Mouse (Mus musculus): ENCODE results near the gene Stip1. TPM values are rescaled to one million over a fixed set of nuclear protein-coding genes. Genes with fewer than 3 reads are reported as not detected.
"Not testable (repeated sequence)": the region's sequence is repeated elsewhere in the genome, so short reads cannot be mapped to it uniquely, and the experiment has no call there.

The Stip1 gene
- 218 and 230 TPM in 2 replicates for polyA plus RNA-seq (2016; fragmentation: Nextera tagmentation; extraction: Ambion mirVana)

GRCm38 (mm10) chr19:7039841-7040636, at the start of gene Stip1:
Stip1 (minus strand) TSS chr19:7039967.
- Histone ChIP-seq H3K4me3 (peak within 1 kb of the TSS; percentile 96), H3K9me3 (replicated peaks) (no peaks in the 10 kb centered on the region), H3K4me1 (peaks cover 39% of the 10 kb centered on the region), H3K9ac (peak within 1 kb of the TSS; percentile 99), H3K36me3 (peaks cover 30% of the 10 kb centered on the region), H3K27me3 (replicated peaks) (no peaks in the 10 kb centered on the region), H3K4me2 (peak within 1 kb of the TSS; percentile 94), H3K27ac (peak within 1 kb of the TSS; percentile 95)
- under 1% methylated on average over 49 of the region's 49 CpGs for WGBS (ENCODE audit: insufficient replicate concordance)
- peak; percentile 97 for ATAC-seq

GRCm38 (mm10) chr19:7089050-7089449, 49.3 kb upstream of the Stip1 start:
- no peaks in the 10 kb centered on the region for H3K9me3 ChIP-seq (replicated peaks)
- no peak overlapping the region for H3K4me2 ChIP-seq
- no peak overlapping the region for H3K27ac ChIP-seq
- no peaks in the 10 kb centered on the region for H3K4me1 ChIP-seq
- H3K27me3 ChIP-seq (replicated peaks), result peaks cover 94% of the 10 kb centered on the region
- H3K4me3 ChIP-seq, result no peak overlapping the region
- 58% methylated on average over 5 of the region's 5 CpGs for WGBS (ENCODE audit: insufficient replicate concordance)
- no peak overlapping the region for H3K9ac ChIP-seq
- no peaks in the 10 kb centered on the region for H3K36me3 ChIP-seq
- no peak for ATAC-seq

- no peaks in the 10 kb centered on the region for H3K4me1 ChIP-seq
- no peak for ATAC-seq
- H3K9me3 ChIP-seq (replicated peaks), result no peaks in the 10 kb centered on the region
- H3K9ac ChIP-seq, result no peak overlapping the region
- H3K36me3 ChIP-seq, result no peaks in the 10 kb centered on the region
- H3K4me2 ChIP-seq, result no peak overlapping the region
- no peak overlapping the region for H3K27ac ChIP-seq
- 21% methylated on average over 9 of the region's 9 CpGs for WGBS (ENCODE audit: insufficient replicate concordance)
- peaks cover 94% of the 10 kb centered on the region for H3K27me3 ChIP-seq (replicated peaks)
- H3K4me3 ChIP-seq, result no peak overlapping the region
Measured at GRCm38 (mm10) chr19:7088558-7088957, 48.8 kb upstream of the Stip1 start.

GRCm38 (mm10) chr19:7084734-7085133, 45.0 kb upstream of the Stip1 start:
- Histone ChIP-seq H3K4me2 (no peak overlapping the region), H3K9me3 (replicated peaks) (no peaks in the 10 kb centered on the region), H3K4me3 (no peak overlapping the region), H3K36me3 (no peaks in the 10 kb centered on the region), H3K4me1 (no peaks in the 10 kb centered on the region), H3K27me3 (replicated peaks) (peaks cover 83% of the 10 kb centered on the region), H3K9ac (no peak overlapping the region), H3K27ac (no peak overlapping the region)
- 71% methylated on average over 15 of the region's 15 CpGs for WGBS (ENCODE audit: insufficient replicate concordance)
- ATAC-seq, result no peak

GRCm38 (mm10) chr19:7083035-7083794, 43.4 kb upstream of the Stip1 start:
- no peak overlapping the region for H3K4me2 ChIP-seq
- no peak overlapping the region for H3K9ac ChIP-seq
- no peaks in the 10 kb centered on the region for H3K9me3 ChIP-seq (replicated peaks)
- peaks cover 69% of the 10 kb centered on the region for H3K27me3 ChIP-seq (replicated peaks)
- no peak overlapping the region for H3K27ac ChIP-seq
- 47% methylated on average over 14 of the region's 14 CpGs for WGBS (ENCODE audit: insufficient replicate concordance)
- no peak overlapping the region for H3K4me3 ChIP-seq
- ATAC-seq, result no peak
- no peaks in the 10 kb centered on the region for H3K4me1 ChIP-seq
- no peaks in the 10 kb centered on the region for H3K36me3 ChIP-seq

GRCm38 (mm10) chr19:7081516-7082266, 41.9 kb upstream of the Stip1 start:
- no peaks in the 10 kb centered on the region for H3K36me3 ChIP-seq
- WGBS (ENCODE audit: insufficient replicate concordance), result 60% methylated on average over 7 of the region's 7 CpGs
- no peak overlapping the region for H3K27ac ChIP-seq
- no peaks in the 10 kb centered on the region for H3K9me3 ChIP-seq (replicated peaks)
- H3K27me3 ChIP-seq (replicated peaks), result peaks cover 54% of the 10 kb centered on the region
- H3K4me2 ChIP-seq, result no peak overlapping the region
- no peak overlapping the region for H3K4me3 ChIP-seq
- no peak for ATAC-seq
- no peak overlapping the region for H3K9ac ChIP-seq
- H3K4me1 ChIP-seq, result no peaks in the 10 kb centered on the region

GRCm38 (mm10) chr19:7078271-7078670, 38.5 kb upstream of the Stip1 start:
- Histone ChIP-seq H3K4me1 (no peaks in the 10 kb centered on the region), H3K4me3 (no peak overlapping the region), H3K27me3 (replicated peaks) (peaks cover 34% of the 10 kb centered on the region), H3K9ac (no peak overlapping the region), H3K27ac (no peak overlapping the region), H3K9me3 (replicated peaks) (no peaks in the 10 kb centered on the region), H3K4me2 (no peak overlapping the region), H3K36me3 (no peaks in the 10 kb centered on the region)
- WGBS (ENCODE audit: insufficient replicate concordance), result 78% methylated on average over 7 of the region's 7 CpGs
- ATAC-seq, result no peak

GRCm38 (mm10) chr19:7077666-7078065, 37.9 kb upstream of the Stip1 start:
- H3K36me3 ChIP-seq, result no peaks in the 10 kb centered on the region
- H3K4me1 ChIP-seq, result no peaks in the 10 kb centered on the region
- H3K27ac ChIP-seq, result no peak overlapping the region
- no peak overlapping the region for H3K4me3 ChIP-seq
- H3K4me2 ChIP-seq, result no peak overlapping the region
- no peaks in the 10 kb centered on the region for H3K9me3 ChIP-seq (replicated peaks)
- 59% methylated on average over 9 of the region's 9 CpGs for WGBS (ENCODE audit: insufficient replicate concordance)
- peaks cover 34% of the 10 kb centered on the region for H3K27me3 ChIP-seq (replicated peaks)
- ATAC-seq, result no peak
- no peak overlapping the region for H3K9ac ChIP-seq

GRCm38 (mm10) chr19:7075336-7075735, 35.6 kb upstream of the Stip1 start:
- not testable (repeated sequence) for H3K9me3 ChIP-seq (replicated peaks); H3K36me3 ChIP-seq; ATAC-seq; H3K9ac ChIP-seq; H3K4me3 ChIP-seq; H3K4me2 ChIP-seq; H3K27ac ChIP-seq; H3K4me1 ChIP-seq
- H3K27me3 ChIP-seq (replicated peaks), result peaks cover 44% of the 10 kb centered on the region
- WGBS (ENCODE audit: insufficient replicate concordance), result 75% methylated on average over 11 of the region's 11 CpGs

GRCm38 (mm10) chr19:7073997-7074781, 34.4 kb upstream of the Stip1 start:
- ATAC-seq, result no peak
- H3K36me3 ChIP-seq, result no peaks in the 10 kb centered on the region
- peaks cover 11% of the 10 kb centered on the region for H3K4me1 ChIP-seq
- H3K9me3 ChIP-seq (replicated peaks), result no peaks in the 10 kb centered on the region
- WGBS (ENCODE audit: insufficient replicate concordance), result 63% methylated on average over 12 of the region's 12 CpGs
- no peak overlapping the region for H3K27ac ChIP-seq
- H3K27me3 ChIP-seq (replicated peaks), result peaks cover 54% of the 10 kb centered on the region
- no peak overlapping the region for H3K4me2 ChIP-seq
- H3K9ac ChIP-seq, result no peak overlapping the region
- no peak overlapping the region for H3K4me3 ChIP-seq

GRCm38 (mm10) chr19:7072221-7072620, 32.5 kb upstream of the Stip1 start:
- no peak overlapping the region for H3K27ac ChIP-seq
- H3K4me2 ChIP-seq, result no peak overlapping the region
- H3K9me3 ChIP-seq (replicated peaks), result no peaks in the 10 kb centered on the region
- ATAC-seq, result no peak
- no peak overlapping the region for H3K9ac ChIP-seq
- H3K4me3 ChIP-seq, result no peak overlapping the region
- H3K36me3 ChIP-seq, result no peaks in the 10 kb centered on the region
- peaks cover 73% of the 10 kb centered on the region for H3K27me3 ChIP-seq (replicated peaks)
- WGBS (ENCODE audit: insufficient replicate concordance), result 64% methylated on average over 6 of the region's 6 CpGs
- H3K4me1 ChIP-seq, result peaks cover 25% of the 10 kb centered on the region
